Comparison of ENCODE assay signal across 14 mouse cellular contexts in genomic region chr2:79151610-79152009, GRCm38 (mm10).
"Had no signal": no experiment of that assay in that cellular context is flagged by ENCODE, and none has a peak within 500 bp of the region (broad histone marks: within the 10 kb centered on the region; RNA-seq: fewer than 3 reads in every experiment).

No protein-coding gene starts in this region.

- H3K27me3 ChIP-seq: limb, embryonic 12.5 days; midbrain, embryonic 15.5 days; neural tube, embryonic 15.5 days had no signal

- H3K4me3 ChIP-seq: limb, embryonic 12.5 days; midbrain, embryonic 10.5 days; midbrain, embryonic 15.5 days; neural tube, embryonic 15.5 days had no signal

- H3K4me1 ChIP-seq: limb, embryonic 12.5 days; midbrain, embryonic 10.5 days; midbrain, embryonic 15.5 days had no signal

- ATAC-seq: lung, postnatal 0 days had no signal

- H3K36me3 ChIP-seq: limb, embryonic 12.5 days; midbrain, embryonic 10.5 days; midbrain, embryonic 15.5 days; neural tube, embryonic 15.5 days had no signal

- H3K9ac ChIP-seq: limb, embryonic 12.5 days; liver, embryonic 14.5 days; midbrain, embryonic 15.5 days; neural tube, embryonic 15.5 days had no signal

- DNase-seq: kidney, adult 18-20 months; kidney, postnatal 14 days; liver; lung, adult 2 months; lung, postnatal 36 days; right cerebral cortex, adult 18-20 months; right cerebral cortex, postnatal 25 days had no signal

- H3K9me3 ChIP-seq: limb, embryonic 12.5 days; midbrain, embryonic 10.5 days; midbrain, embryonic 15.5 days; neural tube, embryonic 15.5 days had no signal

- H3K4me2 ChIP-seq: limb, embryonic 12.5 days; midbrain, embryonic 15.5 days; neural tube, embryonic 15.5 days had no signal

- H3K27ac ChIP-seq: limb, embryonic 12.5 days; liver, embryonic 14.5 days; midbrain, embryonic 10.5 days; midbrain, embryonic 15.5 days; neural tube, embryonic 15.5 days; stomach, postnatal 0 days had no signal
